Mouse (Mus musculus) bone marrow, adult 2 months (tissue): ENCODE data around the gene Ppp4r3a.

Source experiments
- CTCF ChIP-seq: fragments of 200-500 bp; IDR thresholded peaks from 2 replicates; pipeline ENCODE4 v1.5.1; 2011; ENCODE audit warnings: low read length, control low read depth; ENCODE audit not compliant: control insufficient read depth, insufficient read depth
- POLR2A ChIP-seq: fragments of 200-500 bp; IDR thresholded peaks from 2 replicates; pipeline ENCODE4 v1.6.1; 2011; ENCODE audit warnings: low read depth, mild to moderate bottlenecking, control low read depth, low read length, borderline replicate concordance; ENCODE audit not compliant: control insufficient read depth

DNA sequence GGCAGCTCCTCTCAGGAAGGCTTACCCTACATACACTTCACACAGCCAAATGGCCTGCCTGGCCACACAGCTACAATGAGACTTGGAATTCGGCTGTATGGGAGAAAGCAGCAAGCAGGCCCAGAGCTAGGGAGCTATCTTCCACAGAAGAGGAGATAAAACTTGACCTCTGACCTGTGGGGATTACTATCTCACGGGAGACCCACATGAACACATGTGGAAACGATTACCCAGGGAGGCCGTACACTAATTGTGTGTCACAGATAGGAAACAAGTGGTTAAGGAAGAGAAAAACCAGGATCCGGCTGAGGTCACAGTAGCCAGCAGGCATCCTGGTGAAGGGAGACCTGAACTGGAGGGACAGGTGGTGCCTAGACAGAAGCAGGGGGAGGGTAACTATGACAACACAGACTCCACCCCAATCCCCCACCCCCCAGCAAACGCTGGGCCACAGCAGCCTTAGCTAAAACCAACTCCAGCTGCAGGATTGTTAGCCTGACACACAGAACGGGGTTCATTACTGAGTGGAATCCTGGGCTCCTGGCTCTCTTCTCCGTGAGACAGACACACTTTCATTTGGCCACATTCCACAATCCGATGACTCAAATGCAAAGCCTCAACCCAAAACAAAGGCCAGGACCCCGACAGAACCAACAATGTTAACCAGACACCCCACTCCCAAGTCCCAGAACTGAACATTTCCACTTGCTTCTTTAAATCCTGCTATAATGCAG is 85.5 kb downstream of the Ppp4r3a start:
- no peak for TF ChIP-seq CTCF
- TF ChIP-seq POLR2A: no peak
